Mouse (Mus musculus): ENCODE measurements around the gene Fam69b.

Fam69b gene

DNA sequence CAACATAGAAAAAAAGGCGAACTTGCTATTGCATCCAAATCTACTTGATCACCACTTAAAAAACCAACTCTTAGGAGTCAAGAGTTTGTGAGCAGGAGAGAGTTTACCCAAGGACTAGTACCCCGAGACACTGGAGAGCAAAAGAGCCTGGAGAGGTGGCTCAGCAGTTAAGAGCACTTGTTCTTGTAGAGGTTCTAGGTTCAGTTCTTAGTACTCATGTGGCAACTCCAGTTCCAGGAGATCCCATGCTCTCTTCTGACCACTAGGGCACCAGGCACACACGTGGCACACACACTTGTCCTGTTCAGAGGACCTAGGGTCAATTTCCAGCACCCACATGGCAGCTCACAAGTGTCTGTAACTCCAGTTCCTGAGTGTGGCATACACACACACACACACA lies 2.2 kb upstream of the Fam69b start:
- DNase-seq (ENCODE audit: inconsistent ontology term), result no peak

DNA sequence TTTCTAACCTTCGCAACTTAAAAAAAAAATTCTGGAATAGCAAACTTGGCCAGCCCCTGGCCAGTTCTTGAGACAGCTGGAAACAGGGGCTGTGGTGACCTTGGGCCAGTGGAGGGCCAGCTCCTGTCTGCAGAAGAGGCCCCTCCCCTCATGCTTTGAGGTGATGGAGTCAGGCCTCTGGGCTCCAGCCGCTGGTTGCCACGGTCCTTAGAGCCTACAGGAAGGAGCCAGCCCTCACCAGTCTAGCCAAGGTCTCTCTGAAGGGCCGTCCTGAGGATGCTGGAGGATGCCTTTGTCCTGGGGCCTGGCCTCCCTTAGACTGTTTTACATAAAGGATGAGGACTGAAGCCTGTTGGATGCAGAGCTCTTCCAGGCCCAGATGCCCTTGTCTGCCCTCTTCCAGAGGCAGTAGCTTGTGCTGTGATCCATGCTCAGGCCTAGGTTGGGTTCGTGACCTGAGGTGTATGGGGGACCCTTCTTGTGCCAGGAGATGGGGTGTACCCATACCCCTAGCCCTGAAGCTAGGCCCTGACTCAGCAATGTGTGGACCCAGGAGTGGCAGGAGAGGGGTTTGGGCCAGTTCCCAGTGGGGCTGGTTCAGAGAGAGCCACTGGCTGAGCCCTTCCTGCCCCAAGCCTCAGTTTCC lies 658 bp downstream of the Fam69b start:
- DNase-seq (ENCODE audit: inconsistent ontology term), result peak; percentile 21

DNA sequence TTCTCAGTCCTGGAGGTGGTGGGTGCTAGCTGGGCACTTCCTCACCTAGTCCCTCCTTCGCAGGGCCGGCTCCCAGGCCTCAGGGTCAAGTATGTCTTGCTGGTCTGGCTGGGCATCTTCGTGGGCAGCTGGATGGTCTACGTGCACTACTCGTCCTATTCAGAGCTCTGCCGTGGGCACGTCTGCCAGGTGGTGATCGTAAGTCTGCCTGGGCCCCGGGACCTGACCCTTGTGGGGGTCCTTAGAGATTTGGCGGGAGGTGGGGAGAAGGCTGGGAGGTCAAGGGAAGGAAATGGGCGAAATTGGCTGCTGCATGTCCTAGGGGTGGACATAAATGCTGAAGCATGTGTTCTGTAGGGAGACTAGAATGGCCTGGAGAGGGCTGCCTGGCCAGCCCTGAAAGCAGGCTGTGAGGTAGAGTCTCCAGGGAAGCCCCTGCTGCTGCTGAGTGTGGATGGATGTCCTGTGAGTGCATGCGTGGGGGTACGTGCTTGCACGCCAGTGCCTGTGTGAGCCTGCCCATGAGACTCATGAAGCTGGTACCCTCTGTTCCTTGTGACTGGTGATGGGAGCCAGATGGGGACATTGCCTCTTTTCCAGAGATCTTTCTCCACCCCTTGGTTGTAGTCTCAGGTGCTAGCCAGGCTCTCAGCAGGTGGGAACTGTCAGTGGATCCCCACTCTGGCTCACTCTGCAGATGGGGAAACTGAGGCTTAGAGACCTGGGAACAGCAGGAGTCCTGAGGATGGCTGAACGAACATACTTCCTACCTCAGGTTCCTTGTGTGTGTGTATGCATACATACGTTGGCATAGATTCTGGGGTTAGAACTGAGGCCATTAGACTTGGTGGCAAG lies 4.5 kb downstream of the Fam69b start:
- no peak for DNase-seq (ENCODE audit: inconsistent ontology term)

DNA sequence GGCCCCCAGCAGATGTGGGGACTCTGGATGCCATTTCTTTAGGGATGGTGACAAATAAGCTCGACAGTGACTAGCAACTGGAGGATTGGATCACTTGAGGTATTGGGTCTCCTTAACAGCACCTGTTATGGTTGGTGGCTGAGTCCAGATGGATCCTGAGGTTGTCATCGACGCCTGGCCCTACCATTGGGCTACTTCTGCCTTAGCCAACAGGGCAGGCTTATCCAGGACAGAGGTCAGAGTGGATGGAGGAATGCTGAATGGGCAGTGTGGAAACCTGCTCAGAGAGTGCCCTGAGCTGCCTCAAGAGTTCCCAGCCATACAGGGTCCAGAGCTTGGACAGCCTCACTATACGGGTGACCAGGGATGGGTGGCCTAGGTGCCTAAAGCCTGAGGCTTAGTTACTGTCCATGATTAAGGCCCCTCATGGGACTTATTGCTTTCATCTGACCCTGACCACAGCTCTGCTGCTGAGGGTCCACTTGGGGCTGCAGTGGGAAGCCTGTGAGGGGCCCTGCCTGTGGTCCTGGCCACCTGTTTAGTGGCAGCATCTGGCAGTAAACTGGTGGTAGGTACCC lies 5.8 kb downstream of the Fam69b start:
- no peak for DNase-seq (ENCODE audit: inconsistent ontology term)

DNA sequence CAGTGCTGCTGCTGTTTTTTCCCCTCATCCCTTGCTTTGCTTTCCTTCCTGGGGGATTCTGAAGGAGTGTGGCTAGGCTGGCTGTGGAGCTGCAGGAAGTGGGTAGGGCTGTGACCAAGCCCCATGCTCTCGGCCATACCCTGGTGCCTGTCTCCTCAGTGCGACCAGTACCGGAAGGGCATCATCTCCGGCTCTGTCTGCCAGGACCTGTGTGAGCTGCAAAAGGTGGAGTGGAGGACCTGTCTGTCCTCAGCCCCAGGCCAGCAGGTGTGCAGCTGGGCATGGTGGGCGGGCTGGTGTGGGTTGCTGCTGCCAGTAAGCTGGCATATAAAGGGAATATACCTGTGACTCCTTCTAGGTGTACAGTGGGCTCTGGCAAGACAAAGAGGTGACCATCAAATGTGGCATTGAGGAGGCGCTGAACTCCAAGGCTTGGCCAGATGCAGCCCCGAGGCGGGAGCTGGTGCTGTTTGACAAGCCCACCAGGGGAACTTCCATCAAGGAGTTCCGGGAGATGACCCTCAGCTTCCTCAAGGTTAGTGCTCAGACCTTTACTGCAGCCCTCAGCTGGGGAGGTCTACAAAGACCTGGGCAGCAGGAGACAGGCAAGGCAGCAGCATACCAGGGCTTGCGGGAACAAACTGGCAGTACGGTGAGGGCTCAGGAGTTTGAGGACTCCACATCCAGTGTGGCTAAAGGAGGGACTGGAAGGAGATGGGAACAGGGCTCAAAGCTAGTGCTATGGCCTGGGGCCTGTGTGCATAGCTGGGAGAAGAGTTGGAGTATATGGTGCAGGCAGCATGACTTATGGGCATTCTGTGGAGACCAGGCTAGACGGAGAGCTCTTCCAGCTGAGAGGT lies 6.6 kb downstream of the Fam69b start:
- no peak for DNase-seq (ENCODE audit: inconsistent ontology term)

DNA sequence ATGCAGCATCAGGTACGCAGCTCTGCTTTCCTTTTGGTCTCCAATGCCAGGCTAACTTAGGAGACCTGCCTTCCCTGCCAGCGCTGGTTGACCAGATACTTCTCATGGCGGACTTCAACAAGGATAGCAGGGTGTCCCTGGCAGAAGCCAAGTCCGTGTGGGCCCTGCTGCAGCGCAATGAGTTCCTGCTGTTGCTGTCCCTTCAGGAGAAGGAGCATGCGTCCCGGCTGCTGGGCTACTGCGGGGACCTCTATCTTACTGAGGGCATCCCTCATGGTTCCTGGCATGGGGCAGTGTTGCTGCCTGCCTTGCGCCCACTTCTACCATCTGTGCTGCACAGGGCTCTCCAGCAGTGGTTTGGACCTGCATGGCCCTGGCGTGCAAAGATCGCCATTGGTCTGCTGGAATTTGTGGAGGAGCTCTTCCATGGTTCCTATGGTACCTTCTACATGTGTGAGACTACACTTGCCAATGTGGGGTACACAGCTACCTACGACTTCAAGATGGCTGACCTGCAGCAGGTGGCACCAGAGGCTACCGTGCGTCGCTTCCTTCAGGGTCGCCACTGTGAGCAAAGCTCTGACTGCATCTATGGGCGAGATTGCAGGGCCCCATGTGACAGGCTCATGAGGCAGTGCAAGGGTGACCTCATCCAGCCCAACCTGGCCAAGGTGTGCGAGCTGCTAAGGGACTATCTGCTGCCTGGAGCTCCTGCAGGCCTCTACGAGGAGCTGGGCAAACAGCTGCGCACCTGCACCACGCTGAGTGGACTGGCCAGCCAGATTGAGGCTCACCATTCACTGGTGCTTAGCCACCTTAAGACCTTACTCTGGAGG lies 7.5 kb downstream of the Fam69b start:
- DNase-seq (ENCODE audit: inconsistent ontology term), result no peak

DNA sequence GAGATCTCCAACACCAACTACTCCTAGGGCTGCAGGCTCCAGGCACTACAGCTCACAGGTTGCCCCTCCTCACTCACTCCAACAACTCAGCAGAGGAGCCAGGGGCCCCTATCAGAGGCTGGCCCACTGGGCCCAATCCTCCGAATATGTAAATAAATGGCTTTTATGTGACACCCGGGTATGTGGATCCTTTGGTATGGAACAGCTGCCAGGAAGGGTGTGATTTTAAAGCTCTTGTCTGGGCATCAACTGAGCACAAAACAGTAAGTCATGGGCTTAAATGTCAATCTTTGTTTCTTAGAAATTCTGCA lies 8.0 kb downstream of the Fam69b start:
- no peak for DNase-seq (ENCODE audit: inconsistent ontology term)

DNA sequence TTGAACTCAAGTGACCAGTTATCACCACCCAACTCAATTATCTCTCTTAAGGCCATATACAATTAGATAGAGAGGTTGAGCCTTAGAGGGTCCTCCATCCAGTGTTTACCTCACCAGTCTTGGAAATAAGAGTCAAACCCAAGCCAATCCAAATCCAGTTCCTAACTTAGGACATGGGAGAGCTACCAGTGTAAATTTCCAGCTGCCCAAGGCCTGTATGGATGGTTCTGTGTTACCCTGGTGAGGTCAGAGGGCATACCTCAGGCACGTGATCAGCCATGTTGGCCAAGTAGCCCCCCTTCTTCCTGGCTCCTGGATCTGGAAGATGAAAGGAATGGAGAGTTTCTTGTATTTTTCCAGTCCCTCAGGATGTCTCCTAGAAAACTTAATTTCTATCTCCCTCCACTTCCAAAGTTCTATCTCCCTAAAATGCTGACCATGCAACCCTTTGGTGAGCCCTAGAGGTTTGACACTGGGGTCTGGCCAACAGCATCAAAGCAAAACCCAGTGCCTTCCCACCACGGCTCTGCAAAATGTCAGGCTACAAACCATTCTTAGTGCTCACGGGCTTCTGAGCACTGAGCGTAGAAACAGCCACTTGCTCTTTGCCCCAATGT lies 9.2 kb downstream of the Fam69b start:
- no peak for DNase-seq (ENCODE audit: inconsistent ontology term)

DNA sequence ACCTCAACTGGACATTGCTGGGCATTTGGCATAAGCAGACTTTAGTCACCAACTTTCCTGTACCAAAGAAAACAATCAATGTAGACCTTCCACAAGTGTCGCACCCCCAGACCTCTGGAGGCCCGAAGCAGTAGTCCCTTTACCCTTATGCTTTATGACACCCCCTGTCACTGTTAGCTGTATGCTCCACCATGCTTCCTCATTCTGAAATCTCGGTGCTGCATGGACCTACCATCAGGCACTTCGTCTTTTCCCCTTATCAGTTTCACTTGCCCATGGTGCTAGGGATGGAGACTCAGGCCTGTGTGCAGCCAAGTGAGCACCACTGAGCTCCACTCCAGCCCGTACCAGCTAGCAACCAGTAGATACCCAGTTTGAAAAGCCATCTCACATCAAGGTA lies 9.8 kb downstream of the Fam69b start:
- no peak for DNase-seq (ENCODE audit: inconsistent ontology term)

DNA sequence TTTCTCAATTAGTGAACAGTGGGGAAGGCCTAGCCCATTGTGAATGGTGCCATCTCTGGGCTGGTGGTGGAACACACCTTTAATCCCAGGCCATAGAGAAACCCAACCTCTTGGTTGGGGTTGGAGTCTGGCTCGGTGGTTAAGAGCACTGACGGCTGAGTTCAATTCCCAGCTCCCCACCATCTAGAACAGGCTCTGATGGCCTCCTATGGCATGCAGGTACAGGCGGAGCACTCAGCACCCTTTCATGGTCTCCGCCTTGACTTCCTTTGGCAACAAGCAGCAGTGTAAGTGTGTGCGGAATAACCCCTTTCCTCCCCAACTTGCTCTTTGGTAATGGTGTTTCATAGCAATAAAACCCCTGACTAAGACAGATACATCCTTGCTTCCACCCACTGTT lies 10.3 kb downstream of the Fam69b start:
- DNase-seq (ENCODE audit: inconsistent ontology term), result no peak

DNA sequence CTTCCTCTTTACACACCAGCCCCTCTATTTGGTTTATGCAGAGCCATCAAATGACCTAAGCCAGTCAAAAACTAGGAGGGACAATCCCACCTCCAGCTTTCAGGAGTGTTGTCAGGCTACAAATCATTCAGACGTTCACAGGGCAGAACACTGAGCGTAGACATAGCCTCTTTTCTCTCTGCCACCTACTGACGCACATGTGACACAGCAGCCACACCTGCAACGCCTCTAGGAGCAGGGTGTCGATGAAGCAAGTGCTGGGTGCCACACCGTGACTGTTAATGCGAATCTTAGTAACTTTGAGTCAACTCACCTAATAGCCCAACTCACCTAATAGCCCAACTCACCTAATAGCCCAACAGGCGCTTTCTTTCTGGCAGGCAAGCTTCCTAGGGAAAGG lies 10.8 kb downstream of the Fam69b start:
- no peak for DNase-seq (ENCODE audit: inconsistent ontology term)

DNA sequence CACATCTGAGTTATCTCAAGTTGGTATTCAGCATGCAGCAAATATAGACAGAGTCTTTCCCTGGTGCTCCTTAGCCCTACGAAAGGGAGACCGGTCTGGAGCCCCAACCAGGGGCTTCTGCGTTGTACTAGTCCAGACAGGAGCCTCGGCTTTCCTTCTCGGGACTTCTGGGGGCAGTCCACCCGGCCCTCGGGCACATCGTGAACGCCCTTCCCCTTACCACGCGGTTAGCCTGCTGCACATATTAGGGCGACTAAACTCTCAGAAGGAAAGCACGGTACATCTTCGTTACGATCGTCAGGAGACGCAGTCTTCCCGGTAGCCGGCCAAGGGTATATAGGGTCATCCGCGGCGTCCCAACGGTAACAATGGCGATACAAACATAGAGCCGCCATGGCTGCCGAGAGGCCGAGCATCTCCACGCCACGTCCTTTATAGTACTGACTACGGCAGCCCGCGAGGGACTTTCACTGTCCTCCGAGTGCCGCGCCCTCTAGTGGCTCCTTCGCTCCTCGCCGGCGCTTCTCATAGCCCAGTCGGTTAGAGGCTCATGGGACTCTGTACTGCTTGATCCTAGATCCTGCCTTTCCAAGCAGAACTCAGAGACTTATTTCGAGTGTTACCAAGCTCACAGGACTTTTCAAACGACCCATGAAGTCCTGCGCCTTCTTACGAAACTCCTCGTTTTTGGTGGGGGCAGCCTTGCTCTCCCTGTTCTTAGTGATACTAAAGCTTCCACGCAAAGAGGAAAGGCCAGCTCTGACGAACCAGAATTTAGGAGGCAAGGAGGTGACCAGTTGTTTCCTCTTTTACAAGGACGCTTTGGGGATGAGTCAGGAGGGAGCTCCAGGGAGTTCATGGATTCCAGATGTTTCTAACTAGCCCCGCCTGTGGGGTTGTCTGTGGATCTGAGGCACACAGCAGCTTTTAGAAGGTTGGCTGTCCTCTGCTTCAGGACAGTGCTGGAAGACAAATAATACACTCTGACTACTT lies 11.9 kb downstream of the Fam69b start:
- DNase-seq (ENCODE audit: inconsistent ontology term), result peak; percentile 91

DNA sequence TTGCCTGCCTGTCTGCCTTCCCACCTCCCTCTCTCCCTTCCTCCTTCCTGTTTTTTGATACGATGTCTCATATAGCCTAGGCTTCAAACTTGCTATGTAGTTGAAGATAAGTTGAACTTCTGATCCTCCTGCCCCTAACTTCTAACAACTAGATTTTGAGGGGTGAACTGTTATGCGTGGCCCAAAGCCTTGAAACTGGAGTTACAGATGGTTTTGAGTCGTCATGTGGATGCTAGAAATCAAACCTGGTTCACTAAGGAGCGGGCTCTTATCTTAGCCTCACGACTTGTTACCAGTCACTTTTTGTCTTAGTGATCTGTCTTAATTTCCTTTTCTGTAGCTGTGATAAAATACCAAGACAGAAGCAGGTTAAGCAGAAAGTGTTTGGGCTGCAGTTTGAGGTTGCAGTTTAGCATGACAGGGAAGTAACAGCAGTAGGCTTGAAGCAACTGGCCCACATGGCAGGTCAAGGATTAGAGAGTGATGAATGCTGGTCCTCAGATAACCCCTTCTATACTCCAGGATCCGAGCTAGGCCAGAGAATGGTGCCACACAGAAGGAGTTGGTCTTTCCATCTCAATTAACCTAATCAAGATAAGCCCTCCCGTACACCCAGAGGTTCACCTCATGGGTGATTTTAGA lies 12.9 kb downstream of the Fam69b start:
- DNase-seq (ENCODE audit: inconsistent ontology term), result no peak

DNA sequence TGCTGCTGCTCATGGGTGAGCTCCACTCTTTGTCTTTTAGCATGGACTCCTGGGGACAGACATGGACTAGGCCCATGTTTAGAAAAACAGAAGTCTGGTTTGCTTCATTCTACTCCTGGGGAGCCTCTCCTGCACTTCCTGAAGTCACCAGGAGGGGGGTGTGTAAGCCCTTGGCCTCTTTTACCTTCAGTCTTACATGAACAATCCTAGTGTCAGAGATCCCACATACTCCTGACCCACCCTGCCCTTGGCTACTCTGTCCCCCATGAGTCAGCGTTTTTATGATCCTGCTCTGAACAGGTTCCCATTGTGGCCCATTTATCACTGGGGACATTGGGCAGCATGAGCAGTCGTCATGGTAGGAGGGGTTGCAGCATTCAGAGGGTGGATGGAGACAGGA lies 15.7 kb downstream of the Fam69b start:
- DNase-seq (ENCODE audit: inconsistent ontology term), result no peak

DNA sequence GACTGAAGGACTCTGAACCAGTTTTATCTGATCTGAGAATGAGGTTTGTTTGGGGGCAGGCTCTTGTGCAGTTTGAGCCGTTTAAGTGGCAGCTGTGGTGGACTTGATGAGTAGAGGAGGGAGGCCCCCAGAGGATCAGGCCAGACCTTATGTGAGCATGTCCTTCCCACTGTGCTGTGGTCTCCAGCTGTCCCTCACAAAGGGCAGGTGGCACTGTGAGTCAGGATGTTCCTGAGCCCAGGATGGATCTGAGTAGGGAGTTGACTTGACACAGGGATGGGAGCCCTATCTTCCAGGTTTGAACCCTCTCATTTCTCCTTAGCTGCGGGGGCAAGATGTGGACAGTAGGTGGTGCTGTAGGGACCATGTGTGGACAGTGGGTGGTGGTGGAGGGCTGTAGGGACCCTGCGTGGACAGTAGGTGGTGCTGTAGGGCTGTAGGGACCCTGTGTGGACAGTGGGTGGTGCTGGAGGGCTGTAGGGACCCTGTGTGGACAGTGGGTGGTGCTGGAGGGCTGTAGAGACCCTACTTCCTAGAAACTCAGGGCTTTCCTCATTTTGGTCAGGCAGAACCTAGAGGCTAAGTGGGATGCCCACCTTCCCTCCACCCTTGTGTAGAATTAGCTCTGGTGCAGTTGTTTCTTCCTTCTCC lies 18.5 kb downstream of the Fam69b start:
- peak; percentile 92 for DNase-seq (ENCODE audit: inconsistent ontology term)

DNA sequence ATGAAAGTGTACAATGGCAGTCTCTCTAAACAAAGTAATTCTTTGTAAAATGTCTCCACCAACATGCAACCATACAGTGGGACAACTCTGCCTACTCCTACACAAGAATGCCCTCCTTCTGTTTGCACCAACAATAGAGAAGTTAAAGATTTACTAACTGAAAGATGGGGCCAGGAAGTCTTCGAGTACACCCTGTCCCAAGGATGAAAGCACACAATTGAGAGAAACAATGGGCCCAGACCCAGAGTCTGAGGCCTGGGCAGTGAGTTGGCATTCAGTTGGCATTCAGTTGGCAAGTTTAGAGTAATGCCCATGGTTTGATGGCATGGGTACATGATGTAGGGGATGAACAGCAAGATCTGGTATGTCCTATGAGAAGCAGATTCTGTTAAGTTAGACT lies 26.4 kb downstream of the Fam69b start:
- no peak for DNase-seq (ENCODE audit: inconsistent ontology term)

DNA sequence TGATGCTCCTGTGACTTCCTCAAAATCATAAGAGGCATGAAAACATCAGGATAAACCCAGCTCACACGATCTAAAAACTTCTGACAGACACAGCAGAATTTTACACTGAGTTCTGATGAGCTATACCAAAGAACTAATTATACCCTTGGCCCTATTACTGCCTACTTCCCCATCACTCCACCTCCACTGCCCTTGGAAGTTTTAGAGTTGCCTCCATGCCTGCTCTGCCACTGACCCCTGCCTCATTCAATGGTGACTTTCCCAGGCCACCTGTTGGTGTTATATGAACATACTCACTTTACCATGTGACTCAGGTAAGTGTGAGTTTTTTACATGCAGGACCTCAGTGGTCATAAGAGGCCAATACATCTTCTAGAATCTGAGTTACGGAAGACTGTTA lies 29.2 kb downstream of the Fam69b start:
- no peak for DNase-seq (ENCODE audit: inconsistent ontology term)

DNA sequence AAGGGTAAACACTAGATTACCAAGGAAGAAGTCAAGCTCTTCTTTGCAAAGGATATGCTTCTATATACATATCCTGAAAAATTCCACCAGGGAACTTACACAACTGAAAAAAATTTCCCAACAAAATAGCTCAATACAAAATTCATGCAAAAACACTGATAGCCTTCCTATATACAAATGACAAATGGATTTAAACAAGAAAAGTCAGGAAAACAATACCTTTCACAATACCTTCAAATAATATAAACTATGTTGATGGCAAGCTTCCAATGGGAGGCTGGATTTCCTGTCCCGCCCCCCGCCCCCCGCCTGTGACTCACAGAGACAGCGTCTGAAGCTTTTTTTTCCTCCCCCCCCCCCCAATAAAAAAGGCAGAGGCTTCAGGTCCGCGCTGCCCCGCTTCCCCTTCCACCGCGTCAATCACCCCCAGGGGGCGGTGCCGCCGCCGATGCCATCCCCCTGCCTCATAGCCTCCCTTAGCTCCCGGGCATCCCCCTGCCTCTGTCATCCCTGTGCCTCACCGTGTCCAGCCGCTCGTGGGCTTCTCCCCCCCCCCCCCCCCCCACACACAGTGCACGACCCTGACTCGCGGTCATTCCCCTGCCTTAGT lies 33.0 kb downstream of the Fam69b start:
- peak; percentile 50 for DNase-seq (ENCODE audit: inconsistent ontology term)

All from Muller cell, postnatal 12 days (primary cell).